Mouse (Mus musculus) neural tube, embryonic 14.5 days (tissue): Measurements from ENCODE around the gene Stk11. TPM values are rescaled to one million over a fixed set of nuclear protein-coding genes. Genes with fewer than 3 reads are reported as not detected.

Experiments used
- ATAC-seq: fragments of 200-750 bp; cut with Nextera tagmentation; 2 replicates; pipeline ENCODE4 v1.8.0; 2017; ENCODE audit warnings: low read depth, mild to moderate bottlenecking, moderate TSS enrichment, moderate library complexity
- H3K27ac ChIP-seq: fragments of 300-500 bp; sonication (generic); 2 replicates; pipeline ENCODE4 v1.5.1; 2014; ENCODE audit warnings: low read depth, mild to moderate bottlenecking, control low read depth, low read length, moderate library complexity, mixed read lengths
- H3K27me3 ChIP-seq: fragments of 300-500 bp; sonication (generic); 2 replicates; pipeline ENCODE4 v1.6.1; 2014; ENCODE audit warnings: low read length; ENCODE audit not compliant: control insufficient read depth, insufficient read depth
- H3K36me3 ChIP-seq: fragments of 300-500 bp; sonication (generic); 2 replicates; pipeline ENCODE4 v1.6.1; 2014; ENCODE audit warnings: low read length, mixed read lengths; ENCODE audit not compliant: control insufficient read depth, insufficient read depth
- H3K4me1 ChIP-seq: fragments of 300-500 bp; sonication (generic); 2 replicates; pipeline ENCODE4 v1.6.1; 2014; ENCODE audit warnings: low read length; ENCODE audit not compliant: control insufficient read depth, insufficient read depth
- H3K4me2 ChIP-seq: fragments of 300-500 bp; sonication (generic); 2 replicates; pipeline ENCODE4 v1.6.1; 2014; ENCODE audit warnings: mild to moderate bottlenecking, low read depth, low read length, control low read depth
- H3K4me3 ChIP-seq: fragments of 300-500 bp; sonication (generic); 2 replicates; pipeline ENCODE4 v1.5.1; 2014; ENCODE audit warnings: low read depth, low read length, control low read depth, mixed read lengths
- H3K9ac ChIP-seq: fragments of 300-500 bp; sonication (generic); replicated peaks from 2 replicates; pipeline ENCODE4 v1.6.1; 2014; ENCODE audit warnings: low read depth, mild to moderate bottlenecking, control low read depth, low read length, mixed read lengths
- H3K9me3 ChIP-seq: fragments of 300-500 bp; sonication (generic); 2 replicates; pipeline ENCODE4 v1.6.1; 2016; ENCODE audit warnings: low read length; ENCODE audit not compliant: control insufficient read depth
- WGBS: fragments of 180-500 bp; shearing (Covaris S2); extraction: QIAGEN DNeasy Blood & Tissue Kit; methylation state at CpG from one replicate; pipeline ENCODE4 v1.1.7; 2014; 5-methylcytosine and 5-hydroxymethylcytosine counted together
- polyA plus RNA-seq: library from polyadenylated mRNA; unstranded; fragments of >200 nt; fragmentation: Nextera tagmentation; extraction: Ambion mirVana; gene quantifications from 2 replicates; pipeline ENCODE4 v1.2.1, GENCODE M21; 2014

The Stk11 gene
- polyA plus RNA-seq, 1 experiment from 2014 or later, result 26.0 TPM

GRCm38 (mm10) chr10:80117736-80118135 is 2.1 kb downstream of the Stk11 start:
- Histone ChIP-seq H3K27ac (no peak overlapping the region), H3K9me3 (no peaks in the 10 kb centered on the region), H3K27me3 (no peaks in the 10 kb centered on the region), H3K4me3 (peak overlapping the region; percentile 97), H3K4me1 (peaks cover 35% of the 10 kb centered on the region), H3K9ac (peak overlapping the region; percentile 83; the same call in 1 of the 2 replicates), H3K4me2 (peak overlapping the region; percentile 94), H3K36me3 (no peaks in the 10 kb centered on the region)
- WGBS, result 58% methylated on average over 1 of the region's 1 CpGs
- no peak for ATAC-seq

- 44% methylated on average over 6 of the region's 6 CpGs for WGBS
- Histone ChIP-seq H3K27me3 (no peaks in the 10 kb centered on the region), H3K4me1 (peaks cover 35% of the 10 kb centered on the region), H3K27ac (no peak overlapping the region), H3K4me3 (peak overlapping the region; percentile 4; the same call in 1 of the 2 replicates), H3K9me3 (no peaks in the 10 kb centered on the region), H3K4me2 (peak overlapping the region; percentile 94), H3K9ac (peak overlapping the region; percentile 21; the same call in 1 of the 2 replicates), H3K36me3 (no peaks in the 10 kb centered on the region)
- ATAC-seq, result no peak
These were observed 2.9 kb downstream of the Stk11 start for GRCm38 (mm10) chr10:80118552-80118951.

GRCm38 (mm10) chr10:80120146-80120545 is 4.5 kb downstream of the Stk11 start:
- Histone ChIP-seq H3K9ac (no peak overlapping the region), H3K4me1 (peaks cover 29% of the 10 kb centered on the region), H3K27ac (no peak overlapping the region), H3K4me3 (no peak overlapping the region), H3K9me3 (no peaks in the 10 kb centered on the region), H3K27me3 (no peaks in the 10 kb centered on the region), H3K4me2 (no peak overlapping the region), H3K36me3 (no peaks in the 10 kb centered on the region)
- ATAC-seq, result no peak
- 73% methylated on average over 2 of the region's 2 CpGs for WGBS

GRCm38 (mm10) chr10:80121639-80122038 is 6.0 kb downstream of the Stk11 start:
- no peaks in the 10 kb centered on the region for H3K9me3 ChIP-seq
- peaks cover 27% of the 10 kb centered on the region for H3K4me1 ChIP-seq
- H3K9ac ChIP-seq, result no peak overlapping the region
- H3K27me3 ChIP-seq, result no peaks in the 10 kb centered on the region
- H3K27ac ChIP-seq, result no peak overlapping the region
- no peak overlapping the region for H3K4me2 ChIP-seq
- ATAC-seq, result no peak
- no peak overlapping the region for H3K4me3 ChIP-seq
- WGBS, result 95% methylated on average over 2 of the region's 2 CpGs
- peaks cover 7% of the 10 kb centered on the region for H3K36me3 ChIP-seq

- Histone ChIP-seq H3K27ac (no peak overlapping the region), H3K4me3 (no peak overlapping the region), H3K36me3 (peaks cover 29% of the 10 kb centered on the region), H3K4me1 (0 out of 2 replicates have a peak, but pooled peaks cover 4% of the 10 kb centered on the region), H3K9ac (no peak overlapping the region), H3K4me2 (no peak overlapping the region), H3K9me3 (no peaks in the 10 kb centered on the region), H3K27me3 (no peaks in the 10 kb centered on the region)
- ATAC-seq, result no peak
- WGBS, result 95% methylated on average over 9 of the region's 9 CpGs
These were observed 8.4 kb downstream of the Stk11 start for GRCm38 (mm10) chr10:80123932-80124562.

GRCm38 (mm10) chr10:80127920-80128319 is 12.3 kb downstream of the Stk11 start:
- Histone ChIP-seq H3K27me3 (no peaks in the 10 kb centered on the region), H3K36me3 (peaks cover 59% of the 10 kb centered on the region), H3K9ac (no peak overlapping the region), H3K27ac (no peak overlapping the region), H3K9me3 (no peaks in the 10 kb centered on the region), H3K4me1 (0 out of 2 replicates have a peak, but pooled peaks cover 4% of the 10 kb centered on the region), H3K4me2 (no peak overlapping the region), H3K4me3 (no peak overlapping the region)
- ATAC-seq, result no peak
- 95% methylated on average over 8 of the region's 8 CpGs for WGBS

- 96% methylated on average over 9 of the region's 9 CpGs for WGBS
- Histone ChIP-seq H3K9me3 (no peaks in the 10 kb centered on the region), H3K27me3 (no peaks in the 10 kb centered on the region), H3K27ac (no peak overlapping the region), H3K4me1 (0 out of 2 replicates have a peak, but pooled peaks cover 4% of the 10 kb centered on the region), H3K4me3 (no peak overlapping the region), H3K9ac (no peak overlapping the region), H3K4me2 (no peak overlapping the region), H3K36me3 (peaks cover 77% of the 10 kb centered on the region)
- no peak for ATAC-seq
These were observed 14.2 kb downstream of the Stk11 start for GRCm38 (mm10) chr10:80129846-80130245.

- H3K4me2 ChIP-seq, result no peak overlapping the region
- no peak overlapping the region for H3K9ac ChIP-seq
- no peak overlapping the region for H3K27ac ChIP-seq
- peaks cover 80% of the 10 kb centered on the region for H3K36me3 ChIP-seq
- 0 out of 2 replicates have a peak, but pooled peaks have one; percentile 7 for ATAC-seq
- 78% methylated on average over 18 of the region's 18 CpGs for WGBS
- no peaks in the 10 kb centered on the region for H3K27me3 ChIP-seq
- 0 out of 2 replicates have a peak, but pooled peaks cover 4% of the 10 kb centered on the region for H3K4me1 ChIP-seq
- H3K9me3 ChIP-seq, result no peaks in the 10 kb centered on the region
- no peak overlapping the region for H3K4me3 ChIP-seq
These were observed 14.9 kb downstream of the Stk11 start for GRCm38 (mm10) chr10:80130403-80131031.

- ATAC-seq, result peak; percentile 57; the same call in 1 of the 2 replicates
- Histone ChIP-seq H3K4me2 (peak overlapping the region; percentile 5), H3K27ac (no peak overlapping the region), H3K36me3 (peaks cover 76% of the 10 kb centered on the region), H3K9ac (0 out of 2 replicates have a peak overlapping the region, but pooled peaks have one; percentile 18), H3K9me3 (no peaks in the 10 kb centered on the region), H3K4me1 (peaks cover 7% of the 10 kb centered on the region), H3K27me3 (no peaks in the 10 kb centered on the region), H3K4me3 (no peak overlapping the region)
- 14% methylated on average over 55 of the region's 55 CpGs for WGBS
These were observed 15.8 kb downstream of the Stk11 start for GRCm38 (mm10) chr10:80131316-80131951.
